Mouse (Mus musculus) CH12F3 (cell line): ENCODE measurements around the gene Tkt.
"Not testable (repeated sequence)": the region's sequence is repeated elsewhere in the genome, so short reads cannot be mapped to it uniquely, and the experiment has no call there.

Experiments
- in situ Hi-C: fragments of 300-500 bp; cut with MboI; formaldehyde crosslinking; loops from 2 replicates; pipeline ENCODE4 v1.14.3; 2020; ENCODE audit warnings: low sequenced_read_pairs

The Tkt gene

GRCm38 (mm10) chr14:30548131-30548720 is at the start of gene Tkt:
Gene Tkt, plus strand, starts transcription at chr14:30548359.
- in situ Hi-C loops: no loop called here

- in situ Hi-C loops: no loop called here
These were observed 43.2 kb upstream of the Tkt start for GRCm38 (mm10) chr14:30504990-30505389.

- in situ Hi-C loops: no loop called here
These were observed 37.9 kb upstream of the Tkt start for GRCm38 (mm10) chr14:30510214-30510763.

- in situ Hi-C loops: no loop called here
These were observed 35.3 kb upstream of the Tkt start for GRCm38 (mm10) chr14:30512896-30513295.

- in situ Hi-C loops: no loop called here
These were observed 32.0 kb upstream of the Tkt start for GRCm38 (mm10) chr14:30515931-30516723.

- in situ Hi-C loops: no loop called here
These were observed 28.8 kb upstream of the Tkt start for GRCm38 (mm10) chr14:30519323-30519722.

GRCm38 (mm10) chr14:30523356-30523755 is 24.8 kb upstream of the Tkt start:
- in situ Hi-C loops: no loop called here

GRCm38 (mm10) chr14:30528392-30528791 is 19.8 kb upstream of the Tkt start:
- in situ Hi-C loops: no loop called here

GRCm38 (mm10) chr14:30528961-30529360 is 19.2 kb upstream of the Tkt start:
- in situ Hi-C loops: no loop called here

GRCm38 (mm10) chr14:30529454-30529853 is 18.7 kb upstream of the Tkt start:
- in situ Hi-C loops: no loop called here

GRCm38 (mm10) chr14:30530726-30531269 is 17.4 kb upstream of the Tkt start:
- in situ Hi-C loops: no loop called here

GRCm38 (mm10) chr14:30531431-30531830 is 16.7 kb upstream of the Tkt start:
- in situ Hi-C loops: no loop called here

GRCm38 (mm10) chr14:30531896-30532295 is 16.3 kb upstream of the Tkt start:
- in situ Hi-C loops: no loop called here

- in situ Hi-C loops: no loop called here
These were observed 14.2 kb upstream of the Tkt start for GRCm38 (mm10) chr14:30533780-30534450.

GRCm38 (mm10) chr14:30541541-30541940 is 6.6 kb upstream of the Tkt start:
- in situ Hi-C loops: no loop called here

GRCm38 (mm10) chr14:30543331-30543730 is 4.8 kb upstream of the Tkt start:
- in situ Hi-C loops: not testable (repeated sequence)

- in situ Hi-C loops: no loop called here
These were observed 1.0 kb downstream of the Tkt start for GRCm38 (mm10) chr14:30548965-30549776.

GRCm38 (mm10) chr14:30549777-30550149 is 1.6 kb downstream of the Tkt start:
- in situ Hi-C loops: no loop called here

GRCm38 (mm10) chr14:30550232-30551070 is 2.3 kb downstream of the Tkt start:
- in situ Hi-C loops: no loop called here

- in situ Hi-C loops: no loop called here
These were observed 3.4 kb downstream of the Tkt start for GRCm38 (mm10) chr14:30551509-30551908.
